Mouse (Mus musculus) gastrocnemius, adult 2 months (tissue): ENCODE measurements around the gene Gm6309. TPM values are rescaled to one million over a fixed set of nuclear protein-coding genes. Genes with fewer than 3 reads are reported as not detected.

Experiments used
- DNase-seq: peaks from one replicate; pipeline ENCODE4 v3.0.0; 2022
- H3K27ac ChIP-seq: fragments of 200-600 bp; 2 replicates; pipeline ENCODE4 v1.8.1; 2022; ENCODE audit warnings: mild to moderate bottlenecking
- H3K4me3 ChIP-seq: fragments of 200-600 bp; 2 replicates; pipeline ENCODE4 v1.8.1; 2022; ENCODE audit warnings: mild to moderate bottlenecking, moderate library complexity
- CTCF ChIP-seq: fragments of 200-600 bp; IDR thresholded peaks from 2 replicates; pipeline ENCODE4 v1.8.1; 2022; ENCODE audit warnings: antibody characterized with exemption, mild to moderate bottlenecking, moderate library complexity
- intact Hi-C: fragments of 180-260 bp; cut with DNase I; formaldehyde crosslinking; loops from one replicate; pipeline ENCODE4 v1.15.1; 2025
- total RNA-seq, 2 experiments: library from RNA; stranded (reverse); gene quantifications; 2 replicates each; pipeline ENCODE4 v1.2.3; 2021

The Gm6309 gene
- total RNA-seq, 2 experiments from 2014 or later, result not detected

GRCm38 (mm10) chr5:146150454-146150853 lies 20.1 kb downstream of the Gm6309 start:
- intact Hi-C loops, result no loop called here

GRCm38 (mm10) chr5:146147903-146148302 lies 22.6 kb downstream of the Gm6309 start:
- TF ChIP-seq CTCF, result peak; percentile 28; the same call in 1 of the 2 replicates
- intact Hi-C loops, result no loop called here
- no peak for DNase-seq
- Histone ChIP-seq H3K27ac (no peak overlapping the region), H3K4me3 (no peak overlapping the region)

More at GRCm38 (mm10) chr5:146150454-146150853, 20.1 kb downstream of the Gm6309 start:
- no peak overlapping the region for H3K27ac ChIP-seq
- no peak for DNase-seq
- H3K4me3 ChIP-seq, result no peak overlapping the region
- TF ChIP-seq CTCF, result no peak

Other genes starting within 250 kb of the Gm6309 start
- gene Cyp3a25, start 161.1 kb downstream of the Gm6309 start, total RNA-seq, result not detected
- not detected for gene Cyp3a59, start 91.5 kb downstream of the Gm6309 start, total RNA-seq
- not detected for gene Gm5565, start 10.2 kb downstream of the Gm6309 start, total RNA-seq
- 1 to 10 TPM in 1 of 2 experiments, under 1 TPM in 1; 0.79 to 1.4 TPM for gene 1700001J03Rik, start 14.6 kb upstream of the Gm6309 start, total RNA-seq
- 10 to 100 TPM; 40.9 to 41.5 TPM for gene Rnf6, start 50.8 kb upstream of the Gm6309 start, total RNA-seq
- gene Cdk8, start 60.5 kb upstream of the Gm6309 start, total RNA-seq, result 10 to 100 TPM; 16.8 to 17.6 TPM
- gene Wasf3, start 214.3 kb upstream of the Gm6309 start, total RNA-seq, result under 1 TPM; 0.64 to 0.92 TPM